Mouse (Mus musculus) megakaryocyte-erythroid progenitor cell, adult 5-6 weeks (primary cell): ENCODE results near the gene Pxmp2. TPM values are rescaled to one million over a fixed set of nuclear protein-coding genes. Genes with fewer than 3 reads are reported as not detected.

Experiments used
- ATAC-seq: replicated peaks from 2 replicates; pipeline ENCODE4 v1.8.0; 2016; ENCODE audit warnings: mild to moderate bottlenecking, inconsistent platforms; ENCODE audit not compliant: severe bottlenecking, poor library complexity, low FRiP score, low TSS enrichment
- total RNA-seq, 2 experiments: library from RNA; stranded (forward) in 1 of 2; stranded (reverse) in 1 of 2; fragments of 200-1000, 215-1000 nt in 1 of 2; fragments of >200 nt in 1 of 2; fragmentation: Nextera tagmentation in 1 of 2; gene quantifications; 2 replicates each; pipeline ENCODE4 v1.2.3; 2014 to 2017

Gene Pxmp2
- total RNA-seq (2014; fragmentation: Nextera tagmentation) = 14.6 and 42.8 TPM in 2 replicates
- 15.4 and 18.7 TPM in 2 replicates for total RNA-seq (2017)

- peak; percentile 88 for ATAC-seq
Measured at GRCm38 (mm10) chr5:110285770-110286445, at the start of gene Pxmp2, which contains the start of gene Pole. Gene Pxmp2 (minus strand): TSS chr5:110286186. Gene Pole (plus strand): TSS chr5:110286306.

- no peak for ATAC-seq
Measured at GRCm38 (mm10) chr5:110330508-110330907, 44.5 kb upstream of the Pxmp2 start.

DNA sequence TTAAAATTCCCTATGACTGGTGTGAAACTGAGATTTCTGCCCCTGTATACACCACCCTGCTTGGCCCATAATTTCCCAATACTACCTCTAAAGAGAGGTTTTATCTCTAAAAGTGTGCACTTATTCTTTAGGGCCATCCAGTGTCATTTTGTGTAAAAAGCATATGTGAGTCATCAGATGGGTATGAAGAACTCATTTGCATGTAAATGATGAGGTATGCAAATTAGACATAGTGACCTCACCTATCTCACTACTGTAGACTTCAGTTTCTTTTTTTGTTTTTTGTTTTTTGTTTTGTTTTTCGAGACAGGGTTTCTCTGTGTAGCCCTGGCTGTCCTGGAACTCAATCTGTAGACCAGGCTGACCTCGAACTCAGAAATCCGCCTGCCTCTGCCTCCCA is 27.1 kb upstream of the Pxmp2 start:
- no peak for ATAC-seq

DNA sequence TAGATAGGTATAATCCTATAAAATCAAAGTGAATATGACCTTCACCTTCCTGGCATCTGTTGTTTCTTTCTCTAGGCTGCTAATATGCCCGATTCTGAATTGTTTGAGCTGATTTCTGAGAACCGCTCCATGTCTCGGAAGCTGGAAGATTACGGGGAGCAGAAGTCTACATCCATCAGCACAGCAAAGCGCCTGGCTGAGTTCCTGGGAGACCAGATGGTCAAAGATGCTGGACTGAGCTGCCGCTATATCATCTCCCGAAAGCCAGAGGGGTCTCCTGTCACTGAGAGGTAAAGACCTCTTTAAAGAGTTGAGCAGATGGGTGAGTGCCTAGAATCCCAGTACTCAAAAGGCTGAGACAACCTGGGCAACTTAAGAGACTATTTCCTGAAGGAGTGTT is 22.9 kb upstream of the Pxmp2 start:
- ATAC-seq = no peak

DNA sequence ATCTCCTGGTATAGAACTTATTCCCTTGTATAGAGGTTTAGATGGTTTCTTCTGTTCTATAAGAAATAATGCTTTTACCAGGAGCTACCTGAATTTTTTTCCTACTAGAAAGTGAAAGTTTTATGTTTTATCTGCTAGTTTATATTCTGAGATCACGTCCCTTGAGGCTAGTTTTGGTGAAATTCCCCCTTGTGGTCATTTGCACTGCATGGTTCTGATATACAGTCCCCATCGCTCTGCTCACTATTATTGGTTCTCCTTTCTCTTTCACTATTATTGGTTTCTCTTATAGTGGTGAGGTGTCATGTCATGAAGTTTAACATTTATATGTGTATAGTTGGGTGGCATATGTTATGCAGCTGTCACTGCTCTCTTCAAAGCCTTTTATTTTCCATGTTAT is 14.6 kb upstream of the Pxmp2 start:
- ATAC-seq = no peak

DNA sequence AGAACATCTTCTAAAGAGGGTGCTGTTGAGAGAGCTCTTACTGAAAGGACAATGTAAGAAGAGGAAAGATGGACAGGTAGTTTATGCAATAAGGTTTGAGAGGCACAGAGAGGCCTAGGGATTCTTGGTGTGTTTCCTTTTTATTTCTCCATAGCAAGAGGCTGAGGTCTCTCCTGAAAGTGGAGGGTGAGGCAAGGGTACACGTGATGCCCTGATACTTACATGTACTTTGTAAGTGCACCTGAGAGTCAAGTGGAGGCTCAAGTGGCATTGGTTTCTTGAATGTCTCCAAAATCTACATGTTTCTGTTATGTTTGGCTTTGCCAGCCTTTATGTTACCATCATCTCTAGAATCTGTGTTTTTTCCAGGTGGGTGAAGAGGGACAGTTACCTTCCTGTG is 10.7 kb upstream of the Pxmp2 start:
- no peak for ATAC-seq

GRCm38 (mm10) chr5:110291649-110292048 is 5.7 kb upstream of the Pxmp2 start:
- peak; percentile 49 for ATAC-seq

GRCm38 (mm10) chr5:110287084-110287475 is 1.1 kb upstream of the Pxmp2 start:
- ATAC-seq = no peak

DNA sequence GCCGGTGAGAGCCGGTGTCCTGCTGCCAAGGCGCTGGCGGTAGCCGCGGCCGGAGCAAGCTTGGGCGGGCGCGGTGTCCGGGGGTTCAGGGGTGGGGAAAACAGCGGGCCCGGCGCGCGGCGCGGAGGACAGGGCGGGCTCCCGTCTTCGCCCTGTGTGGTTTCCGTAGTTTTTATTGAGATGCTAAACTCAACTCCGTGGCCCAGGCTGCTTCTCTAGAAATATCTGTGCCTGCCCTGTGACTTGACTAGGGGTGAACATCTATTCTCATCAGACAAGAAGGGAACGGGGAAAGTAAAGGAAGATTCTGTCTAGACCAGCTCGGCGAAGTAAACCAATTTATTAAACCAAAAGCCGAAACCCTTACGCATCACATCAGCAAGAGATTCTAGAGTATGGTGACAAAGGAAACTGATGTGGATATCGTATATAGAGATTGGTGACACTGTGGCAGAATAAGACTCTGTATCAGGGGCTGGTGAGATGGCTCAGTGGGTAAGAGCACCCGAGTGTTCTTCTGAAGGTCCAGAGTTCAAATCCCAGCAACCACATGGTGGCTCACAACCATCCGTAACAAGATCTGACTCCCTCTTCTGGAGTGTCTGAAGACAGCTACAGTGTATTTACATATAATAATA is 579 bp upstream of the Pxmp2 start:
- peak; percentile 42 for ATAC-seq

GRCm38 (mm10) chr5:110285156-110285555 is 830 bp downstream of the Pxmp2 start:
- ATAC-seq = peak; percentile 23

DNA sequence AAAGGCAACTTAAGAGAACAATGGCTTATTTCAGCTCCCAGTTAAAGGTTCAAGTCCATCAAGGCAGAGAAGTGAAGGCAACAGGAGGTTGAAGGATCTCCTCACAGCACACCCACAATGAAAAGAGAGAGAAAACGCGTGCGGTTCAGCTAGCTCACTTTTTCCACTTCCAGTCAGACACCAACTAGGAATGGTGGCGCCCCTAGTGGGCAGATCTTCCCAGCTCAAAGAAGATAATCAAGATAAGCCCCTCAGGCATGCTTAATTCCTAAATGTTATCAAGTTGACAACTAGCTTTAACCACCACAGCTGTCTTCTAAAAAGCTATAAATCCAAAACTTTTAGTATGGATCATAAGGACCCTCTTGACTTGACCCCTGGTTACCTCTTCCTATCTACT is 1.4 kb downstream of the Pxmp2 start:
- peak; percentile 55 for ATAC-seq

DNA sequence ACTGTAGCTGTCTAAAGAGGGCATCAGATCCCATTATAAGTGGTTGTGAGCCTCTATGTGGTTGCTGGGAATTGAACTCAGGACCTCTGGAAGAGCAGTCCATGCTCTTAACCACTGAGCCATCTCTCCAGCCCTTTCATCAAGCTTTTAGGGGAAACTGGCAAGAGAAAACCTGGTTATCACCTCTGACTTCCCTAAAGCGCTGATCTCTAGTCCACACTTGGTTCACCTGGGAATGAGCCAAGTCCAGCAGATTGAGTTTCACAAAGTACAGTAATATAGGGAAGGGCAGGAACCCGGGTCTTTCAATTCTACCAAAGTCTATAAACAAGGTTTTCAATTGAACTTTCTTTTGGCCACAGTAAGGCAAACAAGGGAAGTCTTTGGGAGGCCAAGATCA is 4.0 kb downstream of the Pxmp2 start:
- ATAC-seq = no peak

DNA sequence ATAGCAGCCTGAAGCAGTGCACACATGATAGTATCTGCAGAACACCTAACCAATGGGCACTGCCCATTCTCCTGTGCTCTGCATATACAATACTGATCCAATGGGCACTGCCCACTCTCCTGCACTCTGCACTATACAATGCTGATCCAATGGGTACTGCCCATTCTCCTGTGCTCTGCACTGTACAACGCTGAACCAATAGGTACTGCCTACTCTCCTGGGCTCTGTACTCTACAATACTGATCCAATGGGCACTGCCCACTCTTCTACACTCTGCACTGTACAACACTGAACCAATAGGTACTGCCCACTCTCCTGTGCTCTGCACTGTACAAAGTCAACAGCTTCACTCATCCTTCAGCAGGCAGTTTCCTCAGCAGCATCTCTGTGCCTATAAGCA is 9.1 kb downstream of the Pxmp2 start:
- peak; percentile 23; the same call in 1 of the 2 replicates for ATAC-seq

DNA sequence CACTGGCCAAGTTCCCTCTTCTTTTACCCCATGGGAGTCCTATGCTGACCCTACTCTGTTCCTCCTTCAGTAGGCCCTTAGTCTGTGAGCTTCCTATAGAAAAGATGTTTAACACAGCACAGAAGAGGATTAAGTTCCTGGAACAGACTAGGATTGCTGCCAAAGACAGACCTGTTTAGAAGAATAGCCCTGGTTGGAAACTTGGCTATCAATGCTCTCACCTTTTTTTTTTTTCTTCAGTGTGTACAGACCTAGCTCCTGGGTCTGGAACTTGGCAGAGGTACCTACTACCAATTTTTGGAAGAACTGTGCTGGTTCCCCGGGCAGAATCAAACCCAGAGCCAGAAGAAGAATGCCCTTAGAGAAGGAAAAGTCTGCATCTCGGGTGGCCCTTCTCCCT is 9.6 kb downstream of the Pxmp2 start:
- ATAC-seq = no peak

GRCm38 (mm10) chr5:110274846-110275245 is 11.1 kb downstream of the Pxmp2 start:
- no peak for ATAC-seq

- ATAC-seq = peak; percentile 66
Measured at GRCm38 (mm10) chr5:110274147-110274546, 11.8 kb downstream of the Pxmp2 start.

DNA sequence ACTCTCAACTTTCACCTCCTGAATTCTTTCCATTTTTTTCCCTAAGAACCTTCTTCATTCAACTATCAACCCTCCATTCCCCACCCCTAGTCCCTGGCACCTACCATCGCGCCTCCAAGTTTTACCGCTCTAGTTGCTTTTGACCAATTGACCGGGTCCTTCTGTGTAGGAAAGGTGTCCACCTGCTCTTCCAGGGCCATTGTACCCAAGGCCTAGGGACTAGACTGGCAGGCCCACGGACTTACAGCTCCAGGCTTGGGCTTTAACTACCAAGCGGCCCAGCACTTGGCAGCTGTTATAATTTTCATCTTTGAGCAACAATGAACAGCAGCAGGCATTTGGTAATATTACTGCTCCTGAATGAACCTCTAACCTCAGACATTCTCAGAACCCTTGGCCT is 15.7 kb downstream of the Pxmp2 start:
- ATAC-seq = no peak

DNA sequence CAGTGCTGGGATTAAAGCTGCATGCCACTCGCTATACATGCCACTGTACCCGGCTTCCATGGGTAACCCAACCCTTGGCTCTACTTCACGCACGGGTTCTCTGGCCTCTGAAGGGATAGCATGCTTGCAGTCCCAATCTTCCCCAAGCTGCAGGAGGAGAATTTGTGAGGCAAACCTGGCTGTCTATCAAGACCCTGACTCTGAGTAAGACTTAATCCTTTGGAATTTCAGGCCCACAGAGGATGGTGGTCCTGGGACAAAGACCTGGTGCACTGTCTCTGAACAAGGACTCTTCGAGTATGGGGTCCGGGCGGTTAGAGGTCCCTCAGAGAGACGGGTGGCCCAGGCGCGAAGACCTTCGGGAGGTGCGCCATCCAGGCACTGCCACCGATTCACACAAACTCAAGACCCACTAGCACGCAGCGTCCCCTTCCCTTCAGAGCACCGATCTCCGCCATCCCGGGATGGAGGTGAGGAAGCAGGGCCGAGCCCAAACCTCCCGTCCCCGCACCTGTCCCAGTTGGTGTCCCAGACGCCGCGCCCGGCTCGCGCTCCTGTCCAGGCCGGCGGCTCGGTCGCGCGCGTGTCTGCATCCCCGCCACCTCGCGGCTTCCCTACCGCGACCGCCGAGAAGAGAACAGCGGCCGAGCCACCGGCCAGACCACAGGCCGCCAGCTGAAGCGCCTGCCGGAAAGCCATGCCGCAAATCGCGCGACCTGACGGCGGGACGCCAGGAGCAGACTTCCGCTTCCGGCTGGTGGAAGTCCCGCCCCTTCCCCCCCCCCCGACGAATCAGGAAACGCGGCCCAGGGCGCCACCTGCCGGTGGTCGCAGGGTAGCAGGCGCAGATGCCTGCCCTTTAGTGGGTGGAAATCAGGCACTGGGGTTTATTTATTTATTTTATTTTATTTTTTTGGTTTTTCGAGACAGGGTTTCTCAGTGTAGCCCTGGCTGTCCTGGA is 16.6 kb downstream of the Pxmp2 start, which contains the start of gene Pgam5:
Pgam5 (minus strand) TSS at position 773 of the 961 bp plus-strand sequence.
- peak; percentile 75 for ATAC-seq

DNA sequence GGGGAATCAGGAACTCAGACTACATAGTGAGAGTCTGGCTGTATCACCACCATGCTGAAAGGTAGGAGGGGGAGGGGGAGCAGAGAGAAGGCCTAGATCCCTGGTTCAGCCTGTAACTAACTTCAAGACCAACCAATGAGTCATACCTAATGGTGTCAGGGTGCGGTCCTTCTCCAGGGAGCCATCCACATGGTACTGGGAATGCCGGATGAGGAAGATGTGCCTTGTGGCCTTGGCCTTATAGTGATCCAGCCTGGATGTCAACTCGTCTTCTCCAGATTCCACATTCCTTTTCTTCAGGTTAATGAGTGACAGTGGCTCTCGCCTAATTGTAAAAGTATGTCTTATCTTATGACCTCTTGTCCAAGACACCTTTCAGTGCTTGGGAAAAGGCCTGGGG is 19.0 kb downstream of the Pxmp2 start:
- ATAC-seq = no peak

GRCm38 (mm10) chr5:110244091-110244490 is 41.9 kb downstream of the Pxmp2 start:
- ATAC-seq = no peak
